Mouse (Mus musculus): ENCODE results near the gene Abat. TPM values are rescaled to one million over a fixed set of nuclear protein-coding genes. Genes with fewer than 3 reads are reported as not detected.
A peak's percentile ranks its signal among the peaks of the same experiment; 100 is the strongest.

Gene Abat
- polyA plus RNA-seq, 1 experiment from 2014 or later = 16.8 TPM

- Histone ChIP-seq H3K9me3 (ENCODE audit: low read depth, low read length) (no peaks in the 10 kb centered on the region), H3K27ac (ENCODE audit: low read depth) (no peak overlapping the region), H3K27me3 (ENCODE audit: insufficient read depth, low read length) (no peaks in the 10 kb centered on the region), H3K36me3 (ENCODE audit: insufficient read depth) (peaks cover 46% of the 10 kb centered on the region), H3K9ac (no peak overlapping the region), H3K4me2 (no peak overlapping the region), H3K4me1 (ENCODE audit: insufficient read depth) (peaks cover 2% of the 10 kb centered on the region; the same call in 1 of the 2 replicates), H3K4me3 (ENCODE audit: low read depth, low read length) (no peak overlapping the region)
- DNase-seq = no peak
- 82% methylated on average over 24 of the region's 24 CpGs for WGBS
- TF ChIP-seq CTCF (IDR thresholded peaks at IDR 0.05; ENCODE audit: low read depth) = no peak
- no peak for ATAC-seq (ENCODE audit: insufficient read depth)
Measured at GRCm38 (mm10) chr16:8663606-8664539, 150.6 kb downstream of the Abat start.

- H3K4me1 ChIP-seq (ENCODE audit: insufficient read depth) = peaks cover 9% of the 10 kb centered on the region; the same call in 1 of the 2 replicates
- H3K9ac ChIP-seq = no peak overlapping the region
Measured at GRCm38 (mm10) chr16:8665367-8665766, 152.1 kb downstream of the Abat start.

GRCm38 (mm10) chr16:8666452-8666851, 153.2 kb downstream of the Abat start:
- no peaks in the 10 kb centered on the region for H3K27me3 ChIP-seq (ENCODE audit: insufficient read depth, low read length)
- ATAC-seq (ENCODE audit: insufficient read depth) (no peak), DNase-seq (peak; percentile 30)
- no peak overlapping the region for H3K27ac ChIP-seq (ENCODE audit: low read depth)
- no peak overlapping the region for H3K4me3 ChIP-seq (ENCODE audit: low read depth, low read length)
- no peak for TF ChIP-seq CTCF (IDR thresholded peaks at IDR 0.05; ENCODE audit: low read depth)
- H3K9ac ChIP-seq = no peak overlapping the region
- H3K4me1 ChIP-seq (ENCODE audit: insufficient read depth) = peaks cover 12% of the 10 kb centered on the region; the same call in 1 of the 2 replicates
- H3K36me3 ChIP-seq (ENCODE audit: insufficient read depth) = peaks cover 24% of the 10 kb centered on the region
- WGBS = 50% methylated on average over 2 of the region's 2 CpGs
- no peak overlapping the region for H3K4me2 ChIP-seq
- no peaks in the 10 kb centered on the region for H3K9me3 ChIP-seq (ENCODE audit: low read depth, low read length)

More at GRCm38 (mm10) chr16:8665367-8665766, 152.1 kb downstream of the Abat start:
- DNase-seq = no peak
- ATAC-seq (ENCODE audit: insufficient read depth) = no peak
- Histone ChIP-seq H3K27me3 (ENCODE audit: insufficient read depth, low read length) (no peaks in the 10 kb centered on the region), H3K36me3 (ENCODE audit: insufficient read depth) (peaks cover 32% of the 10 kb centered on the region), H3K9me3 (ENCODE audit: low read depth, low read length) (no peaks in the 10 kb centered on the region), H3K4me2 (no peak overlapping the region), H3K27ac (ENCODE audit: low read depth) (peak overlapping the region; percentile 0; the same call in 1 of the 2 replicates), H3K4me3 (ENCODE audit: low read depth, low read length) (no peak overlapping the region)
- WGBS = 66% methylated on average over 5 of the region's 5 CpGs
- no peak for TF ChIP-seq CTCF (IDR thresholded peaks at IDR 0.05; ENCODE audit: low read depth)

GRCm38 (mm10) chr16:8667261-8667660, 154.0 kb downstream of the Abat start:
- DNase-seq = no peak
- Histone ChIP-seq H3K36me3 (ENCODE audit: insufficient read depth) (peaks cover 16% of the 10 kb centered on the region), H3K4me2 (no peak overlapping the region), H3K4me1 (ENCODE audit: insufficient read depth) (peaks cover 12% of the 10 kb centered on the region; the same call in 1 of the 2 replicates), H3K27ac (ENCODE audit: low read depth) (no peak overlapping the region; the same call in 1 of the 2 replicates), H3K4me3 (ENCODE audit: low read depth, low read length) (no peak overlapping the region), H3K9me3 (ENCODE audit: low read depth, low read length) (no peaks in the 10 kb centered on the region), H3K27me3 (ENCODE audit: insufficient read depth, low read length) (no peaks in the 10 kb centered on the region), H3K9ac (no peak overlapping the region; the same call in 1 of the 2 replicates)
- 66% methylated on average over 7 of the region's 7 CpGs for WGBS
- no peak for ATAC-seq (ENCODE audit: insufficient read depth)
- TF ChIP-seq CTCF (IDR thresholded peaks at IDR 0.05; ENCODE audit: low read depth) = no peak

GRCm38 (mm10) chr16:8667814-8668213, 154.6 kb downstream of the Abat start:
- H3K27ac ChIP-seq (ENCODE audit: low read depth) = no peak overlapping the region; the same call in 1 of the 2 replicates
- H3K36me3 ChIP-seq (ENCODE audit: insufficient read depth) = peaks cover 11% of the 10 kb centered on the region
- 60% methylated on average over 4 of the region's 4 CpGs for WGBS
- no peak overlapping the region; the same call in 1 of the 2 replicates for H3K9ac ChIP-seq
- H3K4me1 ChIP-seq (ENCODE audit: insufficient read depth) = peaks cover 12% of the 10 kb centered on the region; the same call in 1 of the 2 replicates
- H3K4me2 ChIP-seq = no peak overlapping the region
- ATAC-seq (ENCODE audit: insufficient read depth) (no peak), DNase-seq (no peak)
- H3K27me3 ChIP-seq (ENCODE audit: insufficient read depth, low read length) = 0 out of 2 replicates have a peak, but pooled peaks cover under 1% of the 10 kb centered on the region
- H3K4me3 ChIP-seq (ENCODE audit: low read depth, low read length) = no peak overlapping the region
- no peak for TF ChIP-seq CTCF (IDR thresholded peaks at IDR 0.05; ENCODE audit: low read depth)
- H3K9me3 ChIP-seq (ENCODE audit: low read depth, low read length) = no peaks in the 10 kb centered on the region

GRCm38 (mm10) chr16:8668386-8668785, 155.2 kb downstream of the Abat start:
- peaks cover 12% of the 10 kb centered on the region; the same call in 1 of the 2 replicates for H3K4me1 ChIP-seq (ENCODE audit: insufficient read depth)
- no peak for TF ChIP-seq CTCF (IDR thresholded peaks at IDR 0.05; ENCODE audit: low read depth)

GRCm38 (mm10) chr16:8669432-8669831, 156.2 kb downstream of the Abat start:
- Histone ChIP-seq H3K27ac (ENCODE audit: low read depth) (no peak overlapping the region), H3K4me2 (peak overlapping the region; percentile 81), H3K4me3 (ENCODE audit: low read depth, low read length) (peak overlapping the region; percentile 66; the same call in 1 of the 2 replicates), H3K9me3 (ENCODE audit: low read depth, low read length) (no peaks in the 10 kb centered on the region), H3K27me3 (ENCODE audit: insufficient read depth, low read length) (0 out of 2 replicates have a peak, but pooled peaks cover 4% of the 10 kb centered on the region), H3K4me1 (ENCODE audit: insufficient read depth) (peaks cover 12% of the 10 kb centered on the region; the same call in 1 of the 2 replicates), H3K9ac (peak overlapping the region; percentile 65), H3K36me3 (ENCODE audit: insufficient read depth) (no peaks in the 10 kb centered on the region; the same call in 1 of the 2 replicates)
- ATAC-seq (ENCODE audit: insufficient read depth) (no peak), DNase-seq (peak; percentile 41)
- TF ChIP-seq CTCF (IDR thresholded peaks at IDR 0.05; ENCODE audit: low read depth) = no peak
- WGBS = 58% methylated on average over 5 of the region's 5 CpGs

More at GRCm38 (mm10) chr16:8668386-8668785, 155.2 kb downstream of the Abat start:
- no peak overlapping the region for H3K9ac ChIP-seq
- 70% methylated on average over 2 of the region's 2 CpGs for WGBS
- H3K27ac ChIP-seq (ENCODE audit: low read depth) = no peak overlapping the region
- H3K36me3 ChIP-seq (ENCODE audit: insufficient read depth) = peaks cover 6% of the 10 kb centered on the region
- H3K4me3 ChIP-seq (ENCODE audit: low read depth, low read length) = no peak overlapping the region
- no peak overlapping the region for H3K4me2 ChIP-seq
- ATAC-seq (ENCODE audit: insufficient read depth) = no peak
- no peaks in the 10 kb centered on the region for H3K9me3 ChIP-seq (ENCODE audit: low read depth, low read length)
- DNase-seq = no peak
- 0 out of 2 replicates have a peak, but pooled peaks cover 4% of the 10 kb centered on the region for H3K27me3 ChIP-seq (ENCODE audit: insufficient read depth, low read length)
